Mouse (Mus musculus) layer of hippocampus, adult 8-10 months (tissue): Measurements from ENCODE around the gene Vsig4. TPM values are rescaled to one million over a fixed set of nuclear protein-coding genes. Genes with fewer than 3 reads are reported as not detected.
"Not testable (repeated sequence)": the region's sequence is repeated elsewhere in the genome, so short reads cannot be mapped to it uniquely, and the experiment has no call there.

Experiments used
- DNase-seq, 2 experiments: peaks; one replicate each; pipeline ENCODE4 v3.0.0; 2022; ENCODE audit warnings: low spot score in 2 of 2
- microRNA-seq, 2 experiments: library from miRNA; unstranded; fragments of <30 nt; microRNA quantifications; one replicate each; pipeline ENCODE4 v1.2.0; 2022
- total RNA-seq, 4 experiments: library from RNA; stranded (reverse); gene quantifications; 2 replicates each; pipeline ENCODE4 v1.2.4; 2022

Vsig4 gene
- total RNA-seq: not detected

DNA sequence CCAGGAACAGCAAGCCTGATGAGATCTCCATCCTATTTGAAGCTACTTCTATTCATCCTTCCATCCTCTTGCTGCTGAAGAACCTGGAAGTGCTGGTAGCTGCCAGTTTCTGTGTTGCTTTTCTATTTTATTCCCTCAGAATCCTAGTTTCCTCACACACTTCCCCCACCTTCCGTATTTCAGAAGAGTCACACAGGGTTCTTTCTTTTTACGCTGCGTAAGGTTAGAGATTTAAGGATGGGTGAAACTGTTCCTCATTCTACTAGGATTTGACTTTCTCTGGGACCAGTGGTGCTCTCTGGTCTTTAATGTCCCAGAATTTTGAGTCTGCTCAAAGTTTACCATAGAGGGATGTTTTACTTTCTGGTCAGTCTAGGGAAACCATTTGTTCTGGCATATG is at the start of gene Vsig4:
TSS of gene Vsig4 (minus strand) at position 101 of the 400 bp plus-strand sequence.
- DNase-seq: no peak

DNA sequence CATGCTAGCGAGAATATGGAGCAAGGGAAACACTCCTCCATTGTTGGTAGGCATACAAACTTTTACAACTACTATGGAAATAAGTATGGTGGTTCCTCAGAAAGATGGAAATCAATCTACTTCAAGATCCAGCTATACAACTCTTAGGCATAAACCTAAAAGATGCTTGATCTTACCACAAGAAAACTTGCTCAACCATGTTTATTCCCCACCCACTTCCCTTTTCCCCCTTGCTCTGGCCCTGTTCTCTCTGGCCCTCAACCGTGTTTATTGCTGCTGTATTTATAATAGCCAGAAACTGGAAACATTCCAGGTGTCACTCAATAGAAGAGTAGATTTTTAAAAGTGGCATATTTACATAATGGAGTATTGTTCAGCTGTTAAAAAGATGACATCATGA is 45.9 kb upstream of the Vsig4 start:
- no peak for DNase-seq

DNA sequence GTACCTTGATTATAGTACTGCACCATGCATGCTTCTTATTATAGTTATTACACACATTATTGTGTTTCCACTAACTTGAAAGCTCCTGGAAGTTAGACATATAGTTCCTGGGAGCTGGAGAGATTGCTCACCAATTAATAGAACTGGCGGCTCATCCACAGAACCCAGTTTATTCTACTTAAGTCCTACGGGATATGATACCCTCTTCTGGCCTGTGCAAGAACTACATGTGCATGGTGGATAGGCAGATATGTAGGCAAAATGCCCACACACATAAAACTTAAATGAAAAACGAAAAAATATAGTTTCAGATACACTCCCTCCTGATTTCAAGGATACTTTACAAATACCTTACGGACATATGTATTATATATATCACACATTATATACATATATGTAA is 36.5 kb upstream of the Vsig4 start:
- DNase-seq: peak in 1 of 2 experiments; percentile 4

DNA sequence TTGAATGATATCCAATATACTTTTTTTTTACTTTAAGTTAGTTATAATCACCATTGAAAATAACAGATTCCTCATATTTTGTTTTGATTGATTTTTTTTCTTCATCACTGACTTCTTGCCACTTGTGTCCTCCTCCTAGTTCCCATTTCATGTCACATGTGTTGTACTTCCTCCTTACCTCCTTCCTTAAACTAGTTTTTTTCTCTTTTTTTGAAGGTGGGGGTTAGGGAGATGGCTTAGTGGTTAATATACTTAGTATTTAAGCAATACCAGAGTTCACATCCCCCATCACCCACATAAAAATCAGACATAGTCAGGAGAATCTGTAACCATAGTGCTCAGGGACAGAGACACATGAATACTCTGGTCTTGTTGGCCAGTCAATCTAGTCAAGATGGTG is 36.7 kb downstream of the Vsig4 start:
- DNase-seq: no peak

DNA sequence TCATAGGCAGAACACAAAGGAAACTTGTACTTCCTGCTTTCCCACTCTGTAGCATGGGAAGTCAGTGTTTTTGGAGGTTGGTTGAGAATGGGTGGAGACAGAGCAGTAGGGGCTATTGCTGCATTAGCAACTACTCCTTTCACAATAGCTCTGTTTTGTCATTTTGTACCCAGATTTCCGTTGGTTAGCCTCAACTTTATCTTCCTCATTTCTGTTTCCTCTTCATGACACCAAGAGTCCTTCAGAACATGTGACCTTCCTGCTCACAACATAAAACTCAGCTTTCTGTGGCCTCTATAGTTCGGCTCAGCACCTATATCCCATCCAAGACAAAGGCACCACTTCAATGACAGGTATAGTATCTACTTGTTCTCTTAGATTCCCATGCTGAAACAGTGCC is 53.6 kb downstream of the Vsig4 start:
- DNase-seq: no peak

DNA sequence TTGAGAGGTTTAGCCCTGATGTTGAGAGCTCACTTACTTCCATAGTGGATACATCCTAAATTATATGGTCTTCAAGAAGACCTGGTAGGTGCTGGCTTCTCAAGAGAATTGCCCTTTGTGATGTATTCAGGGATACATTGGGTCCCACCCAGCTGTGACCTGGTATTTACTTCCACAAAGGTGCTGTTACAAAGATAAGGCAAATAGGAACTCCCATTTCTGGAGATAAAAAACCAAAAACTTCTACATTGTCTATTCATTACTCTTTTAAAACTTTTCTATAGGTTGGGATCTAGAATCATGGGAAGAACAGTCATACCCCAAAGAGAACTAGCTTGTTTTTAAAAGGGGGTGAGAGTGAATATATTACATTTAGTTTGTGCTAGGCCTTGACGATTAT is 54.2 kb downstream of the Vsig4 start:
- DNase-seq: no peak

DNA sequence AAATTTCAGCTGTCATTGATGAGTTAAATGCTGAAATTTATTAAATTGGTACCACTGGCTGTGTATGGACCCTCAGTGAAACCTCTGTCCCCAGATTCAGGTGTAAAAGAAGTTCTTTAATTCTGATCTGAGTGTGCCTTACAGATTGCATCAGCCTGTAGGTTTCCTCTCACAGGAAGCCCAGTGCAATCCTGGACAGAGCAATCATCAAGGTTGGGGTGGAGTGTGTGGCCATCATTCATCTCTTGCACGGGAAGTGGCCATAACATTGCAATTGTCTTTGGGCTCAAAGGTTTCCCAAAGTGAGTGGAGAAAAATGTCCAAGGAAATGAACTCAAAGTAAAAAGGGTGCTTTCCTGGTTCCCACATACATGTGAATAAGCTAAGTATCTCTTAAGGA is 57.5 kb downstream of the Vsig4 start:
- DNase-seq: no peak

DNA sequence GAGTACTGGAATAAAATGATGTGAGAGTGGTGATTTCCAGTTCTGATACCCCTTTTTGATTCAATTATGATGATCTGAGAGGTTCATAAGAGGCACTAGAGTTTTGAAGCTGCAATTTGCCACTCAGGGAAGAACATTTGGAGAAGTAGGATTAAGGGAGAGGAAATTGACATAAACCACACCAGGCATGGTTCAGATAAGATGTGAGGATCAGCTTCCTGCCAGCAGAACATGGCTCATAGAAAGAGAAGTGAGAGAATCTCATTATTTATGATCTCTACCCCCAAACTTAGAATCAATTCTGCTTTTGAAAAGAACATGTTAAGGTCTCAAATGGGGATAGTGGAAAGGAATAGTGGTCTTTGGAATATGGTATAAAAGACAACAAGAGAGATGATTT is 66.2 kb downstream of the Vsig4 start:
- DNase-seq: no peak

DNA sequence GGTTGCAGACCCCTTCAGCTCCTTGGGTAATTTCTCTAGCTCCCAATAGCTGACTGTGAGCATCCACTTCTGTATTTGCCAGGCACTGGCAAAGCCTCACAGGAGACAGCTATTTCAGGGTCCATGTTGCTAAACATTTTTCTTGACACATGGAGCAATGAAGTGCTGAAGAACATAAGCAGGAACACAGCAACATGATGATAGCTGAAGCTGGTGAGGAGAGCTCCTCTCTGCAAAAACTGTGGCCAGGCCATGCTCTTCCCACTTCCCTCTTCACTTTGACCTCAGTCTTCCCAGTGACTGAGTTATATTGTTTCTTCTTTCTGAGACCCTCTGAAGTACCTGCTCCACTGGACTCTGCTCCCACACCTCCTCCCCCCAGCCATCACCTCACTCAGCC is 67.8 kb downstream of the Vsig4 start:
- DNase-seq: no peak

DNA sequence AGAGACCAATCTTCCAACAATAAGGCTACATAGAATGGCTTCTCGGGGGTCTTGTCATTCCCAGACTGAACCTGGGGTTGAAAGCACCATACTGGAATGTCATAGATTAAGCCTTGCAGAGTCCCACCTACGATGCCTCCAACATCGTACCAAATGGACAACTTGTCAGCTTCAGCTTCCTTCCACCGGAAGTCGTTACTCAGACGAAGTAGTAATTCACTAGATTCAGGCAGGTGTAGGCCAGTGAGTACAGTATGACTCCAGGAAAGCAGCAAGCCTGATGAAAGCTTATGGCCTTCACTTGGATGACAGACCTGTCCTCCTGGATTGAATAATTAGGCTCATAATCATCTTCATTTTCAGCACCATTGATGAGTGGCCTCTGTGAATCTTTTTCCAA is 69.0 kb downstream of the Vsig4 start:
- DNase-seq: no peak

DNA sequence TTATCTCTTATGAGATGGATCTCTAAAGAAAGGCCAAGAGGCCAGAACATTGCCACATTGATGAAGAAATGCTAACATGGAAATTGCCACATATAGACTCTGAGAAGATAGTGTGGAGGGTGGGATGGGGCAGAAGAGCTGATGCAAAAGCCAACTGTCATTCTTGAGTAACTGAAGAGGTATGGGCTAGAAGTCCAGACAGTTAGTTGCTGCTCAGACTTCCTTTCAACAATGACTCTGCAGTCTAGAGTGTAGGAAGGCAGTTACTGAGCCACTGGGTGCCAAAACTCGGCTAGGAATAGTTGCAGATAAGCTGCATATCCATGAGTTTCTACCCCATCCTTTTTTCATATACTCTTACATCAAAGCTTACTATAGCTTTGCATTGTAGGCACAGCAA is 75.2 kb downstream of the Vsig4 start:
- no peak for DNase-seq

DNA sequence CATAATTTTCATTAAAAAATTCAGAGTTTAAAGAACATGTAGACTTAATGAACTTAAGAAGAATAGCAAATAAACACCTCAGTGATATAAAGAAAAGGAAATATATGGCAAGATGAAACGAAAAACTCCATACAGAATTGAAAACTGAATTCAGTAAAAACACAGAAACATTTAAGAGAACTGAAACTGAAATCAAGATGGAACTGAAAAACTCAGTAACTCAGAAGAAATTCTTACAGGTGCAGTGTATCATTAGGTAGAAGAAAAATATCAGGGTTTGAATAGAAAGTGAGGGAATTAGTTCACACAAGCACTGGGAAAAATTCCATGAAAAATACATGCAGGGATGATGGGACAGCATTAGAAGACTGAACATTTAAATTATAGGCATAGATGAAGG is 86.4 kb downstream of the Vsig4 start:
- no peak for DNase-seq

DNA sequence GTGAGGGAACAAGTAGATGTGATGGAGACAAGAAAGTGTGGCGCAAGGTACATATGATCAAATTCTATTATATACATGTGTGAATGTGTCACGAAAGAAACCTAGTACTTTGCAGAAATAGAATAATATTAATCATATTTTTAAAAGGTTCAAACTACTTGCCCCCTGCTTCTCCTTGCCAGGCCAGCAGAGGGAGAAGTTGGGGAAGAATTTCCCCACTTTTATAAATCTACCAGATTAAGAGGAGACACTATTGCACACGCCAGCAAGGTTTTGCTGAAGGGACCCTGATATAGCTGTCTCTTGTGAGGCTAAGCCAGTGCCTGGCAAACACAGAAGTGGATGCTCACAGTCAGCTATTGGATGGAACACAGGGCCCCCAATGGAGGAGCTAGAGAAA is 88.1 kb downstream of the Vsig4 start:
- DNase-seq: not testable (repeated sequence)

Small RNAs within 50 kb of the gene (microRNA-seq; reads per million reads assigned to microRNA genes)
- gene Mir223: 8.1 to 16.6 reads per million in 2 experiments

Other genes starting within 250 kb of the Vsig4 start
- 10 to 100 TPM; 20.7 to 56.0 (median 33.5) TPM for gene Msn, start 197.4 kb downstream of the Vsig4 start, total RNA-seq
- 1 to 10 TPM; 3.0 to 6.2 (median 4.3) TPM for gene Heph, start 161.9 kb upstream of the Vsig4 start, total RNA-seq
- gene Hsf3, start 162.9 kb upstream of the Vsig4 start, total RNA-seq: under 1 TPM in 2 of 4 experiments, not detected in 2; 0.18 to 0.31 TPM